Mouse (Mus musculus) CD4-positive naive resting alpha-beta T cell, adult 76 days (primary cell): ENCODE measurements around the gene Clp1. TPM values are rescaled to one million over a fixed set of nuclear protein-coding genes. Genes with fewer than 3 reads are reported as not detected.

Experiments used
- total RNA-seq: library from RNA; stranded (reverse); gene quantifications from one replicate; pipeline ENCODE4 v1.2.4, GENCODE M21; 2023

Gene Clp1
- total RNA-seq: 28.8 TPM

GRCm38 (mm10) chr2:84727172-84727858 lies at the start of gene Clp1:
TSS of gene Clp1 (minus strand) at chr2:84727350.

GRCm38 (mm10) chr2:84775241-84775640 lies 48.1 kb upstream of the Clp1 start, which contains the start of gene Serping1:
TSS of gene Serping1 (minus strand) at chr2:84775444.

GRCm38 (mm10) chr2:84743561-84743960 lies 16.4 kb upstream of the Clp1 start, which contains the start of gene Gm19426:
TSS of gene Gm19426 (minus strand) at chr2:84743655.

GRCm38 (mm10) chr2:84733579-84734300 lies 6.6 kb upstream of the Clp1 start, which contains the start of gene Ypel4:
TSS of gene Ypel4 (plus strand) at chr2:84734058.

GRCm38 (mm10) chr2:84714811-84715561 lies 12.2 kb downstream of the Clp1 start, which contains the start of gene Zdhhc5:
TSS of gene Zdhhc5 (minus strand) at chr2:84715180.

GRCm38 (mm10) chr2:84679016-84679415 lies 48.1 kb downstream of the Clp1 start, which contains the start of gene Tmx2:
TSS of gene Tmx2 (minus strand) at chr2:84679140.

GRCm38 (mm10) chr2:84677968-84678880 lies 48.9 kb downstream of the Clp1 start, which contains the start of the genes Gm28635 and Med19:
TSS of gene Gm28635 (minus strand) at chr2:84678041.
TSS of gene Med19 (plus strand) at chr2:84678402.

Other genes with a start within 250 kb of the Clp1 start
- 1.4 TPM for gene Ctnnd1, start 76.6 kb downstream of the Clp1 start, total RNA-seq
- 0.18 TPM for gene Btbd18, start 68.3 kb downstream of the Clp1 start, total RNA-seq
- gene Selenoh, start 56.6 kb downstream of the Clp1 start, total RNA-seq: 36.1 TPM
- gene Gm28635, start 49.3 kb downstream of the Clp1 start, total RNA-seq: not detected
- gene Med19, start 48.9 kb downstream of the Clp1 start, total RNA-seq: 12.3 TPM
- gene Tmx2, start 48.2 kb downstream of the Clp1 start, total RNA-seq: 29.7 TPM
- gene Zdhhc5, start 12.2 kb downstream of the Clp1 start, total RNA-seq: 53.3 TPM
- gene Ypel4, start 6.7 kb upstream of the Clp1 start, total RNA-seq: 1.9 TPM
- gene Gm19426, start 16.3 kb upstream of the Clp1 start, total RNA-seq: not detected
- gene Serping1, start 48.1 kb upstream of the Clp1 start, total RNA-seq: not detected
- 13.1 TPM for gene Ube2l6, start 71.5 kb upstream of the Clp1 start, total RNA-seq
- not detected for gene Smtnl1, start 95.3 kb upstream of the Clp1 start, total RNA-seq
- gene Timm10, start 99.6 kb upstream of the Clp1 start, total RNA-seq: 9.4 TPM
- gene Slc43a1, start 111.5 kb upstream of the Clp1 start, total RNA-seq: 1.4 TPM
- gene Rtn4rl2, start 159.4 kb upstream of the Clp1 start, total RNA-seq: not detected
- 2.4 TPM for gene Slc43a3, start 209.2 kb upstream of the Clp1 start, total RNA-seq